Mouse (Mus musculus): Measurements from ENCODE around the gene Gm9044. TPM values are rescaled to one million over a fixed set of nuclear protein-coding genes. Genes with fewer than 3 reads are reported as not detected.
"Not testable (repeated sequence)": the region's sequence is repeated elsewhere in the genome, so short reads cannot be mapped to it uniquely, and the experiment has no call there.

The Gm9044 gene
- polyA plus RNA-seq, 1 experiment from 2014 or later, result not detected

- ATAC-seq (ENCODE audit: extremely low read depth, insufficient number of reproducible peaks, low FRiP score, low TSS enrichment), result peak; percentile 51
- not testable (repeated sequence) for H3K27me3 ChIP-seq (replicated peaks); H3K27ac ChIP-seq (replicated peaks); H3K4me3 ChIP-seq; H3K9ac ChIP-seq; H3K36me3 ChIP-seq; H3K4me2 ChIP-seq; H3K9me3 ChIP-seq; H3K4me1 ChIP-seq
- 49% methylated on average over 6 of the region's 7 CpGs for WGBS
Observed at GRCm38 (mm10) chr10:118282565-118282964, 49.6 kb downstream of the Gm9044 start.

Other genes with a start within 250 kb of the Gm9044 start
- 14.1 and 14.4 TPM in 2 replicates for gene Mdm1, start 190.6 kb downstream of the Gm9044 start, polyA plus RNA-seq (2015; fragmentation: Nextera tagmentation; extraction: Ambion mirVana)
- not detected in 2 replicates for gene Il22, start 127.5 kb downstream of the Gm9044 start, polyA plus RNA-seq (2015; fragmentation: Nextera tagmentation; extraction: Ambion mirVana)
- gene Gm32717, start 91.6 kb downstream of the Gm9044 start, polyA plus RNA-seq (2015; fragmentation: Nextera tagmentation; extraction: Ambion mirVana), result not detected in 2 replicates
- not detected in 2 replicates for gene Gm32802, start 73.7 kb downstream of the Gm9044 start, polyA plus RNA-seq (2015; fragmentation: Nextera tagmentation; extraction: Ambion mirVana)
- gene Iltifb, start 37.4 kb downstream of the Gm9044 start, polyA plus RNA-seq (2015; fragmentation: Nextera tagmentation; extraction: Ambion mirVana), result not detected in 2 replicates
- not detected in 2 replicates for gene Gm9040, start 5.4 kb downstream of the Gm9044 start, polyA plus RNA-seq (2015; fragmentation: Nextera tagmentation; extraction: Ambion mirVana)
- 0.08 TPM in 1 of 2 replicates, not detected in the other for gene Gm9045, start 5.4 kb upstream of the Gm9044 start, polyA plus RNA-seq (2015; fragmentation: Nextera tagmentation; extraction: Ambion mirVana)
- gene Gm9046, start 10.8 kb upstream of the Gm9044 start, polyA plus RNA-seq (2015; fragmentation: Nextera tagmentation; extraction: Ambion mirVana), result not detected in 2 replicates
- gene Gm9048, start 16.3 kb upstream of the Gm9044 start, polyA plus RNA-seq (2015; fragmentation: Nextera tagmentation; extraction: Ambion mirVana), result not detected in 2 replicates
- gene Gm9049, start 21.7 kb upstream of the Gm9044 start, polyA plus RNA-seq (2015; fragmentation: Nextera tagmentation; extraction: Ambion mirVana), result 0.08 TPM in 1 of 2 replicates, not detected in the other
- gene Ifng, start 108.6 kb upstream of the Gm9044 start, polyA plus RNA-seq (2015; fragmentation: Nextera tagmentation; extraction: Ambion mirVana), result not detected in 2 replicates

Data from heart, embryonic 13.5 days (tissue).